Mouse (Mus musculus) kidney, adult 2 months (tissue): ENCODE results near the gene Slfnl1.

Experiments
- CTCF ChIP-seq: fragments of 200-500 bp; conservative IDR thresholded peaks from 2 replicates; pipeline ENCODE4 v1.5.1; 2011; ENCODE audit warnings: low read depth, mild to moderate bottlenecking, control low read depth, low read length, moderate library complexity, mixed read lengths; ENCODE audit not compliant: insufficient read depth, insufficient read length
- POLR2A ChIP-seq: fragments of 200-500 bp; IDR thresholded peaks from one replicate; pipeline ENCODE4 v1.6.1; 2011; ENCODE audit warnings: low read depth, low read length, control low read depth

- TF ChIP-seq POLR2A (no peak), CTCF (no peak)
Observed at GRCm38 (mm10) chr4:120538664-120539063, 6.6 kb downstream of the Slfnl1 start.
